Mouse (Mus musculus) frontal cortex, postnatal 25 days (tissue): Measurements from ENCODE around the gene Slc2a12.

Experiments
- DNase-seq, 2 experiments: peaks; one replicate each; pipeline ENCODE4 v3.0.0; 2022; ENCODE audit warnings: low spot score in 2 of 2

Slc2a12 gene

DNA sequence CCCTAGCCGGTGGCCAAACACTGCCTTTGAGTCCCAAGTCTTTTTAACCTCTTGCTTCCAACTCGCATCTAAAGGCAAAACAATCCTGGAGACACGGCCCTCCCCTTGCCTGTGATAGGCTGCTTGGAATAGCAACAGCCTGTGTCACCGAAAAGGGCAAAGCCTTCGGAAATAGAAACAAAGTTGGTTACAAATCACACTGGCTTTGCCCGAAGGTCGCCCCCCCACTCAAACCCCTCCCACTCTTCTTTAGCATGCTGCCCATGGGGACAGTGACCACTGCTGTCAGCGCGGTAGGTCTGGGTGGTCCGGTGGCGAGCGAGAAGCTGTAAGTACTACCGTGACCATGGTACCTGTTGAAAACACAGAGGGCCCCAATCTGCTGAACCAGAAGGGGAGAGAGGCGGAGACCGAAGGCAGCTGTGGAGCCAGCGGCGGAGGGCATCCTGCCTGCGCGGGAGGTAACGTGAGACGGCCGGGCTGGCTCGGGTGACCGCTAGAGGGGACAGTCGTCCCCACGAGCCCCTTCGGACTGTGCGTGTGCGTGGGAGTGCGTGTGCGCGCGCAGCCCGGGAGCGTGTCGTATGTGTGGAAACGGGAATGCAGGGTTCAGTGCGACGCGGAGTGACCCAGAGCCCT lies at the start of gene Slc2a12:
Gene Slc2a12, plus strand, starts transcription at position 159 of the 639 bp plus-strand sequence.
- DNase-seq = peak; percentile 36 to 42

GRCm38 (mm10) chr10:22598908-22599480 lies 45.8 kb upstream of the Slc2a12 start:
- no peak for DNase-seq

GRCm38 (mm10) chr10:22601046-22601445 lies 43.8 kb upstream of the Slc2a12 start:
- DNase-seq = no peak

GRCm38 (mm10) chr10:22604801-22605200 lies 40.0 kb upstream of the Slc2a12 start:
- no peak for DNase-seq

- DNase-seq = no peak
These were observed 36.5 kb upstream of the Slc2a12 start for GRCm38 (mm10) chr10:22608273-22608672.

DNA sequence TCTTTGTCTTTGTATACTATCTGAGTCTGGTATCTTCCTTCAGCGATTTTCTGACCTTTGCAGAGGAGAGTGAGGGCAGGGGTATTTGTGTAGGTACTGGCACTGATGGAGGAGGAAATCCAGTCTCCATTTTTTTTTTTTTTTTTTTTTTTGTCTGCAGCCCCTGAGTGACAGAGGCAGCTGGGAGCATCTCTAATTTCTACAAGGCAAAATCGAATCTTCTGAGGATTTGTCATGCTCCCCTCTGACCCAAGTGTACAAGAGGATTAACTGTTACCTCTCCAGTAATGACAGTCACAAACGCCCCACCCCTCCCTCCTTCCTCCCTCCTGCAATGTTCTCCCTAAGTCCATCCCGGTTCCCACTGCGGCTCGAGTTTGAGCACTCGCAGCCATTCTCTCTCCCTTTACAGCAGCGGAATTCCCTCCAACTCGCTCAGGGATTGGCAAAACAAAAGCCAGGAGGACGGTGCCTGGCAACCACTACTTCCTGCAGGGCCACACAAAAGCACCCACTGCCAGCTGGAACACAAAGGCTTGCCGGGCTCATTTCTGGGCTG lies 35.9 kb upstream of the Slc2a12 start:
- DNase-seq = peak in 1 of 2 experiments; percentile 9

DNA sequence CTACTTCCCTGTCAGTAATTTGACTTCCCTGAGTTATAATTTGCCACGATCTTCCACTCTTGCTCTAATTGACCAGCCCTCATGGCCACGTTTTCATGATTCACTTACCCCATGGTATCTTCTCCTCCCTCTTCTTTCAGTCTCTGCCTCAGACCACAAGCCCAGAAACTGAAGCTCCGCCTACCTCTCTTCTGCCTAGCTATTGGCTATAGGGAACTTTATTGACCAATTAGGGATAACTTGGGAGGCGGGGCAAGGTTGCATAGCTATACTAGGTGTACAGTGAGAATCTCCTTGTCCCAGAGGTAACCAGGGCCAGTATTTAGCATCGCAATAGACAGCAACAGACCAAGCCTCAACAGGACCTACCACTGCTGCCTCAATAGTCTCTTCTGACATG lies 31.5 kb upstream of the Slc2a12 start:
- DNase-seq = no peak

GRCm38 (mm10) chr10:22614554-22614953 lies 30.3 kb upstream of the Slc2a12 start:
- no peak for DNase-seq

- no peak for DNase-seq
These were observed 29.5 kb upstream of the Slc2a12 start for GRCm38 (mm10) chr10:22615309-22615708.

DNA sequence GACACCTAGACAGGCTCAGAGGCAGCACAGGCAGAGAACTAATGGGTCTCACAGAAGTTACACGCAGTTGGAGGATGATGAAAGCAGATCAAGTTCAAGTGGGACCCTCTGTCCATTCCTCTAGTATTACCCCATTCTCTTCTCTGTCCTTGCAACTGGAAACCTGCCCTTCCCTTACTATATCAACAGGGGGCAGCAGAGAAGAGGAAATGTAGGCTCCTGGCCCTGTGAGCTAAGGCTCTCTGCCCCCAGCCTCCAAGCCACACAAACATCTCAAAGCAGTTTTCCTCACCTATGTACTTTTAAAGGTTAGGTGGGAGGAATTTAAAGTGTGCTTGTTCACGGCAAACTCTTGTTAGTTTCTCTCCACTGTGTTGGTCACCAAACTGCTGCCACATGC lies 26.0 kb upstream of the Slc2a12 start:
- peak in 1 of 2 experiments; percentile 13 for DNase-seq

GRCm38 (mm10) chr10:22628832-22629231 lies 16.0 kb upstream of the Slc2a12 start:
- DNase-seq = no peak

DNA sequence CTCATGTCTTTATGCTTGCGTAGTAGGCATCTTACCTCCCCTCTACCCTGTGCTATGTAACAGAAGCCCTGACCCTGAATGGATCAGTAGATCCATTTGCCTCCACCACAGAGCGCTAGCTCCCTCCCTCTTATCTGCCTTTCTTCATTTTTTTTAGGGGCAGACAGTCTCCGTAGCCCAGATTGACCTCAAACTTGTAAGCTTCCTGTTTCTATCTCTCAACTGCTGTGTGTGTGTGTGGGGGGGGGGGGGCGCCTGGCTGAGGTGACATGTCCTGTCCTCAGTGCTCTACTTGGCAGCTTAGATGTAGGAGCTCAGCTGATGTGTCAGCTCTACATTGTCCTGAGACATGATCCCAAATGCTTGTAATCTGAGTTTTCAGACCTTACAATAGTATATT lies 13.7 kb upstream of the Slc2a12 start:
- DNase-seq = no peak

DNA sequence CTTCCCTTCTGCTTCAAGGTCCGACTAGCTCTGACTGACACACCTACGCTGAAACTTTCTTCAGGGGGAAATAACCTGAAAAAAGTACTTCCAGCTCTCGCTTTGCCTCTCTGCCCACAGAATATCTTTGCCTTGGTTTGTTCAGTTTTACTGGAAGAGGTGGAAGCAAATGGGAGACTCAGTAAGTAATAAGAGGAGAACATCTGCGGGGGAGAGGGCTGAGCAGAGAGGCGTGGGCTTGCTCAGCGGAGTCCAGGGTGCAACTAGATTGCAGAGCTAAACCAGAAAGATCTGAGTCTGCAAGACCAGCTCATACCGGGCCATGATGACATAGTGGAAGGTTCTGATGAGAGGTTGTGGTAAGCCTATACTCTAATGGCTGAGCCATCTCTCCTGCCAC lies 13.3 kb upstream of the Slc2a12 start:
- no peak for DNase-seq

DNA sequence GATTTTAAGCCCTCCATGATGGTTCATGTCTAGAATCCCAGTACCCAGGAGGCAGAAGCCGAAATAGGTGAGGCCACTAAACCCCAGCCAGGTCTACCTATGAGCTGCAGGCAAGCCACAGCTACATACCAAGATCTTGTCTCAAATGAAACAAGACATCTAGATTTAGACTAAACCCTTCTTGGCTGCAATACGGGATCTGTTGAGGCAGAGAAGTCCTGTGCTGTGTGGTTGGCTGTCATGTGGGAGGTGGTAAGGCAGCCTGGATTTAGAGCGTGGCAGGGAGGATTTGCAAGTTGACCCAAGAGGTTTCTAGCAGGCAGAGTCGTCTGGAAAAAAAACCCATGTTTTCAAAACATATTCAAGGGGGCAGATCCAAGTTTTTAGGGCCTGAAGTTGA lies 12.9 kb upstream of the Slc2a12 start:
- DNase-seq = no peak

DNA sequence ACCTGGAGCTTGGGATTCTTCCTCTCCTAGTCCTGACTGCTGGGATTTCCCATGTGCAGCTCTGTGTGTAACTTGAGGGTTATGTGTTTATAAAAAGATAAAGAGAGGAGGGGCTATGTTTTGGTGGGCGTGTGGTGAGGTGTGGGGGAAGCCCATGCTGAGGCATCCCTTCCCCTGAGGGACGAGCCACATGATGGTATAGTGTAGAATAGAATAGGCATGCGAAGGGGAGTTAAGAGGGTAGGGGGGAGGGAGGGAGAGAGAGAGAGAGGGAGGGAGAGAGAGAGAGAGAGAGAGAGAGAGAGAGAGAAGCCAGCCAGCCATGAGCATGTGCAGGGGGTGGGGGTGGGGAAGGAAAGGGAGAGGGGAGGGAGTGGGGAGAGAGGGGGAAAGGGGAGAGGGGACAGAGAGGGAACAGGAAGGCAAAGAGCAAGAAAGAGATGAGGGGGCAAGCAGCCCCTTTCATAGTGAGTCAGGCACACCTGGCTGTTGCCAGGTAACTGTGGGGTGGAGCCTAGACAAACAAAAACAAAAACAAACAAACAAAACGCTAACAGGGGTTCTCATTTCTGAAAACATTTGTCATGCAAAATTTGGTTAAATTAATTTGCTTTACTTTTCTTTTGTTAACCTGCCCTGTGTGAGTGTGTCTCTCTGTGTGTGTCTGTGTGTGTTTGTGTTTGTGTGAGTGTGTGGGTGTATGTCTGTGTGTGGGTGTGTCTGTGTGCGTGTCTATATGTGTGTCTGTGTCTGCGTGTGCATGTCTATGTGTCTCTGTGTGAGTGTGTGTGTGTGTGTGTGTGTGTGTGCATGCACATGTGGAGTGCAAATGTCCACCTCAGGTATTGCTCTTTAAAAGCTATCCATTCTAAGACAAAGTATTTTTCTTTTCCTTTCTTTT lies 11.2 kb upstream of the Slc2a12 start:
- DNase-seq = no peak

- no peak for DNase-seq
These were observed 7.6 kb upstream of the Slc2a12 start for GRCm38 (mm10) chr10:22637241-22637640.

GRCm38 (mm10) chr10:22644171-22644570 lies 640 bp upstream of the Slc2a12 start:
- peak in 1 of 2 experiments; percentile 3 for DNase-seq

GRCm38 (mm10) chr10:22648702-22649101 lies 3.9 kb downstream of the Slc2a12 start:
- DNase-seq = no peak

DNA sequence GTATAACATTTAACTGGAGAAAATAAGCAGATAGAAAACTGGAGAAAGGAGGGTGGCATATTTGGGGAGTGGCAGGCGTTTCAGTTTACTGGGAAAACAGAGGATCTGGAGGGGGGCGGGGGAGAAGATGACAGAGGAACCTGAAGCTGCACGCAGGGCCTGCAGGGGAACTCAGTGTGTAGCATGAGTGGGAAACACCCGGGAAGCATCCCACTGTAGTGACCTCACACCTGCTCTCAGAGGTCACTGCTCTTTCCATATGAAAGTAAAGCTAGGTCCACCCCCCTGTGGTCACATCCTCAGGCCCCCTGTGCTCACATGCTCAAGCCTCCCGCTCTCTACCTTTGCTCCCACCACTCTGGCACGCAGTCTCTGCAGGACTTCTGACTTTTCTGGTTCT lies 9.0 kb downstream of the Slc2a12 start:
- DNase-seq = no peak

DNA sequence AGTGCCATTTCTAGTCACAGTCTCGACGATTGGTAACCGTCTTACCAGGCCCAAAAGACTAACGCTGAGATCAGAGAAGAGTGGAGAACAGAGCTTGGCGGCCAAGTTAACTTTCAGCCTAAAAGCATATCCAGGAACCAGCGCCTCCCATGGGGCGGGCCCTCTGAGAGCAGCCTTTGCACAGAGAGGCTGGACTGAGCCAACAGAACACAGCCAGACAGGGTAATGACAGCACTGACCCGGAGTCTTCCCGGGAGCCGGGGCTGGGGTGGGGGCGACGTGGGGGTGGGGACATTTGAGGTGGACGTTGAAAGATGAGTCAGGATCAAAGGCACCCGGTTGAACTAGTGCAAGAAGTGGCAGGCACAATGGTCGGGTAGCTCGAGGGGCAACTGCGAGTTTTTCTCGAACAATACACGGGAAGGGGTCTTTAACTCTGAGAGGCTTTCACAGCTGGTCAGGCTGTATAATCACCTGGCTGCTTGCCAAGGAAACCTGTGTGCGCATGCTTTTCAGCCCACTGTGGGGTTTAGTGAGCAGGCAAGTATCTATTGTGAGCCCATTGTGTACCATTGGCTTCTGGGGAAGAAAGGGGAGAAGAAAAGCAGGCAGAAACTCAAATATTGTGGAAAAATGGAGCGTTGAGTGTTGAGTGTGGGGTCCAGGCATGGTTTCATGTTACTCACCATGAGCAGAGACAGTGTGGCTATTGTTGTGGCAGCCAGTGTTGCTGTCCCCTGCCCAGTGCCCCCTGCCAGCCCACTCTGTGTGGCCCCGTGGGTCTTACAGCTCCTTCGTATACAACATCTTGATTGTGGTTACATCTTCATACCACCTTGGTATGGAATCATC lies 13.9 kb downstream of the Slc2a12 start:
- no peak for DNase-seq

DNA sequence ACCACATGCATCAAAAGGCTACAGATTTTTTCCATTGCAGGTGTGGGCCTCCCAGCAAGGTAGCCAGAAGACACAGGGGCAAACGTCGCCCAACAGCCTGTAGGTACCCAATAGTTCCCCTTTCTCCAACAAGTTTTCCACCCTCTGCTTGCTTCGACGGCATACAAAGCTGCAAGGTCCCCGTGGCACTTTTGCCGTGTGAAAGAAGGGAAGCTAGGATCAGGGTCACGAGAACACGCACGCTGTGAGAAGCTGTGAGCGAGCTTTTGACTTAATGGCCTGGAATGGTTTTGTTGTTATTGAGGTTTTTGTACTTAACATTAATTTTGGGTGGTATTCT lies 14.5 kb downstream of the Slc2a12 start:
- no peak for DNase-seq
